Mouse (Mus musculus) splenic B cell, adult 2 months (primary cell): ENCODE data around the gene Fn1.

Experiments used
- DNase-seq: peaks from one replicate; pipeline ENCODE4 v3.0.0-alpha.2; 2011; ENCODE audit warnings: low read depth, low spot score
- H3K27me3 ChIP-seq: 2 replicates; pipeline ENCODE4 v1.6.1; 2012; ENCODE audit warnings: mild to moderate bottlenecking, low read length, moderate library complexity, mixed read lengths; ENCODE audit not compliant: control insufficient read depth, poor library complexity, insufficient read depth, severe bottlenecking
- H3K36me3 ChIP-seq: 2 replicates; pipeline ENCODE4 v1.6.1; 2012; ENCODE audit warnings: mild to moderate bottlenecking, low read length, moderate library complexity, mixed read lengths; ENCODE audit not compliant: control insufficient read depth, poor library complexity, insufficient read depth, severe bottlenecking

The Fn1 gene

DNA sequence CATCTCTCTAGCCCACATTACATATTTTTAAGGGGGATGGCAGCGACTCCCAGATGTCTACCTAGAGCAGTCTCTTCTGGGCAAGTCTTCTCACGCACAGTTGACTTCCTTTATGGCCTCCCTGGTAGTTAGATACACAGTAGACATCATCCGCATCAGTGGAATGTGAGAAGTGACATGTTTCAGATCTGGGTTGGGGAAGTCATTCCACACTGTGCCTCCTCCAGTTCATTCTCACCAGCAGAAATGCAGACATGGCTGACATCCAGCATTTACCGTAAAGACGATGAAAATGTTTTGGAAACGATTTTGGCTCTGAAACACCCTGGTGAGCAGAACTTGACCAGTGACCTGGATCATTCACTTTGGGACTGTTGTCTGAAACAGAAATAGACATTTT, 10.2 kb upstream of the Fn1 start:
- Histone ChIP-seq H3K27me3 (no peaks in the 10 kb centered on the region), H3K36me3 (no peaks in the 10 kb centered on the region)
- DNase-seq = no peak

DNA sequence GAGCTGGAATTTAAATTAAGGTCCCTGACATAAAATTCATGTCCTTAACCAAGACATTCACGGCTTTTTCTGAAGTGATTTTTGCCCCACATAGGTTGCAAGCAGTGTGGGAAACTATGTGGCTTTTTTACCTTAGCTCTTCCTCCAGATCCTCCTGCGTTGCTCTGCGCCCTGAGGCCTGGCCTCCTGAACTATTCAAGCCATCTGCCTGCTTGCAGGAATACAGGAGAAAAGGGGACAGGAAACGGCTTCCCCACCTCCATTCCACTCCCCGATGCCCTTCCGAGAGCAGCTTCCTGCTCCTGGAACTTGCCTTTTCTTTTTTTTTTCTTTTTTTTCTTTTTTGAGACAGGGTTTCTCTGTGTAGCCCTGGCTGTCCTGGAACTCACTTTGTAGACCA, 5.6 kb upstream of the Fn1 start:
- Histone ChIP-seq H3K36me3 (no peaks in the 10 kb centered on the region), H3K27me3 (no peaks in the 10 kb centered on the region; the same call in 1 of the 2 replicates)
- no peak for DNase-seq

DNA sequence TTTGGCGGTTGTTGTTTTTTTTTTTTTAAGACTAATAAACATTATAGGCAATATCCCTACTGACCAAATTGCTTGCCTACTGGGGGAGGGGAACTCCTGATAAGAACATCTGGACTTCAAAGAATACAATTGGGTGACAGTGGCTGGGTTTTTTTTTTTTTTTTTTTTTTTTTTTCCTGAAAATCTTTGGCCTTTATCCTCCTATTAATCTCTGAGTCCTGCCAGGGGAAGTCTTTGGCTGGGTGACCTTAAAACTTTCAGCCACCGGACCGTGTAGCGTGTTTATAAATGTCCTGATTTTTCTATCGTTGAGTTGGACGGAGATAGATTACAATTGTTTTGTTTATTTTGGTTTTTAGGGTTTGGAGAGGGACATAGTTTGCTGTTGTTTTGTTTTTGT, 3.3 kb upstream of the Fn1 start:
- Histone ChIP-seq H3K27me3 (no peaks in the 10 kb centered on the region; the same call in 1 of the 2 replicates), H3K36me3 (no peaks in the 10 kb centered on the region)
- DNase-seq = no peak

DNA sequence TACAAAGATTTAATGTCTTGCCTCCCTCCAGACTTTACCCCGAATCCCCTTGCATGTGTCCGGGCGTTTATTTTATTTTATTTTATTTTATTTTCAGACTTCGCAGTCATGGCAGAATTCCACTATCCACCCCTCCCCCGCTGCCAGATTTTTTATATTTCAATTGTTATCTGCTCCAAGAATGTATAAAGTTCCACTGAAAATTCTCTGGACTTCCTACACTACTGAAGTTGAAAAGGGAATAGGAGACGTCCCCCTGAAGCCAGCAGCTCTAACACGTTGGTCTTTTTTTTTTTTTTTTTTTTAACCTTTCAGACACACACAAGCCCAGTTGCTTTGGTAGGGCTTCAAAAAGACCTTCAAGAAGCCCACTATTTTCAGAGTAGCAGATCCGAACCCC, 1.2 kb upstream of the Fn1 start:
- no peaks in the 10 kb centered on the region for H3K36me3 ChIP-seq
- no peaks in the 10 kb centered on the region; the same call in 1 of the 2 replicates for H3K27me3 ChIP-seq
- no peak for DNase-seq

GRCm38 (mm10) chr1:71653400-71654159, 580 bp upstream of the Fn1 start:
- no peaks in the 10 kb centered on the region for H3K36me3 ChIP-seq
- no peak for DNase-seq

GRCm38 (mm10) chr1:71651828-71652227, 1.2 kb downstream of the Fn1 start:
- H3K27me3 ChIP-seq = no peaks in the 10 kb centered on the region; the same call in 1 of the 2 replicates
- no peak for DNase-seq
- H3K36me3 ChIP-seq = no peaks in the 10 kb centered on the region

More at GRCm38 (mm10) chr1:71653400-71654159, 580 bp upstream of the Fn1 start:
- H3K27me3 ChIP-seq = no peaks in the 10 kb centered on the region; the same call in 1 of the 2 replicates

DNA sequence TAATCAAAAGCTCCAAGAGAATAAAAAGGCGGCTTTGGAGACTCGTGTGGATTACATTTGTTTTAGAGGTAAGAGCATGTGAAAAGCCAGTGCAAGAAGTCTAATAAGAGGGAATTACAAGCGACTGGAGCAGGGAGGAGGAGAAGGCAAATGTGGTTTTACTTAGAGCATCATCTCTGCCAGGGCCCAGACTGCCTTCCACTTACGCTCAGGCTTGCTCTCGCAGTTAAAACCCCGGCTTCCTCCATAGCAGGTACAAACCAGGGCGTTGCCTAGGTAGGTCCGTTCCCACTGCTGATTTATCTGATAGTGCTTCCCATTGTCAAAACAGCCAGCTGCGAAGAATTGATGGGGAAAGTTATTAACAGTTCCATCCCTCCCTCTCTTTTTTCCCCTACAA, 1.7 kb downstream of the Fn1 start:
- no peak for DNase-seq
- Histone ChIP-seq H3K36me3 (no peaks in the 10 kb centered on the region), H3K27me3 (no peaks in the 10 kb centered on the region; the same call in 1 of the 2 replicates)

DNA sequence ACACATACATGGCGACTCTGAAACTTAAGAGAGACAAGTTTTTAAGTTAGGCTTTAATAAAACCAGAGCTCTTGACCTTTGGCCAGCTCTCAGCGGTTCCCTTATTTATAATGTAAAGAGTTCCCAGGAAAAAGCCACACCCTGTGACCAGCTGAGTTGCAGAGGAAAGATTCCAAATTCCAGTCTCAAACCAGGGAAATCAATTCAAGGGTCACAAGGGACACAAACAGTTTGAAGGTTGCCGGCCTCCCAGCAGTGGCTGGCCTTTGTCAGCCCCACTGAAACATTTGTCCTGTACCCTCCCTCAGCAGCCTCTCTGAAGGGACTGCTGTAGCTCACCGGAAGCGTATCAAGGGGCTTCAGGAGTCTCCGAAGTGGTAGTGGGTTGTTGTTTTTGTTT, 2.3 kb downstream of the Fn1 start:
- no peaks in the 10 kb centered on the region; the same call in 1 of the 2 replicates for H3K27me3 ChIP-seq
- DNase-seq = no peak
- H3K36me3 ChIP-seq = no peaks in the 10 kb centered on the region

- no peak for DNase-seq
- no peaks in the 10 kb centered on the region for H3K36me3 ChIP-seq
- H3K27me3 ChIP-seq = no peaks in the 10 kb centered on the region
Observed at GRCm38 (mm10) chr1:71648166-71648565, 4.8 kb downstream of the Fn1 start.

GRCm38 (mm10) chr1:71646774-71647173, 6.2 kb downstream of the Fn1 start:
- DNase-seq = no peak
- no peaks in the 10 kb centered on the region for H3K27me3 ChIP-seq
- no peaks in the 10 kb centered on the region for H3K36me3 ChIP-seq

DNA sequence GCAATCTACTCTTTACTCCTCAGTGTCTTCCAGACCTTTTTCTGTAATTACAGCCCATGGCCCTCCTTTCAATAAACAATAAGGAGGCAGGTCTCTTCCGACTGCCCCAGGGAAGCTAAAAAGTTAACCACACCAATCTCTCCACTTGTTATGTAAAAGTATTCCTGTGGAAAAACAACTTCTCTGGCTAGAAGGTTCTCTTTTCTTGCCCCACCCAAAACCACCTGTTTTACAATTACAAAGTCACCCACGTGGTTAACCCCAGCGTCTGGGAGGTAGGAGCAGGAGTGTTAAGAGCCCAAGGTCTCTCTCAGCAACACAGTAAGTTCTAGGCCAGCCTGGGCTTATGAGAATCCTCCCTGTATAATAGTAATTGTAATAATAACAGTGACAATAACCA, 7.0 kb downstream of the Fn1 start:
- no peaks in the 10 kb centered on the region for H3K36me3 ChIP-seq
- H3K27me3 ChIP-seq = no peaks in the 10 kb centered on the region
- DNase-seq = no peak

DNA sequence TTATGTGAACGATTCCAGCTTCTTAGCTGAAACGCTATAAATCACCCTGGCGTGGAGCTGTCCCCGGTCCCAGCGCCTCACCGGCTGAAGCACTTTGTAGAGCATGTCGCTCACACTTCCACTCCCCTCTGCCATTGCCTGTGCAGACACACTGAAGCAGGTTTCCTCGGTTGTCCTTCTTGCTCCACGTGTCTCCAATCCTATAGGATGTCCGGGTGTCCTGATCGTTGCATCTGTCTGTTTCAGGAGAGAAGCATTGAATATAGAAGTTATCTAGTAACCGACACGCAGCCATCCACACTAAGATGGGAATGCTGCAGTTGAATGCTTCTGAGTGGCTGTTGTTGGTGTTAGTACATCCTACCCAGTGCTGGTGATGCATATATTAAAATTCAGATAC, 7.5 kb downstream of the Fn1 start:
- Histone ChIP-seq H3K27me3 (no peaks in the 10 kb centered on the region), H3K36me3 (no peaks in the 10 kb centered on the region)
- DNase-seq = no peak

GRCm38 (mm10) chr1:71642794-71643193, 10.2 kb downstream of the Fn1 start:
- Histone ChIP-seq H3K36me3 (no peaks in the 10 kb centered on the region), H3K27me3 (no peaks in the 10 kb centered on the region)
- DNase-seq = no peak

GRCm38 (mm10) chr1:71641206-71641605, 11.8 kb downstream of the Fn1 start:
- DNase-seq = no peak
- no peaks in the 10 kb centered on the region for H3K27me3 ChIP-seq

DNA sequence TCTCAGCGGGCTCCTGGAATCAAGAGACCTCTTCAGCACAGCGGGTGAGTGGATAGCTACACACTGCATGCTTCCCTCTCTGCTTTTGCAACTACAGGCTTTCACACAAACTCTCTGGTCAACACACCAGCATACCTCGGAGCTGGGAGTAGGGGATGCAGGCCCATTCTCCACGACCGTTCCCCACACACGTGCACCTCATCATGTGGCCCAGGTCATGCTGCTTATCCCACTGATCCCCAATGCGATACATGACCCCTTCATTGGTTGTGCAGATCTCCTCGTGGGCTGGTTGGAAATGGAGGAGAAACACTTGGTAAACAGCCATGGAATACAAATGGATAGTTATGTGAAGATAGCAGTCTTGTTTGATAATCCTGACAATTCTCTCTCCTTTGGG, 12.8 kb downstream of the Fn1 start:
- Histone ChIP-seq H3K36me3 (no peaks in the 10 kb centered on the region), H3K27me3 (no peaks in the 10 kb centered on the region)
- DNase-seq = no peak

More at GRCm38 (mm10) chr1:71641206-71641605, 11.8 kb downstream of the Fn1 start:
- H3K36me3 ChIP-seq = no peaks in the 10 kb centered on the region

- H3K36me3 ChIP-seq = no peaks in the 10 kb centered on the region
- DNase-seq = no peak
Observed at GRCm38 (mm10) chr1:71636665-71637064, 16.3 kb downstream of the Fn1 start.

More at GRCm38 (mm10) chr1:71636665-71637064, 16.3 kb downstream of the Fn1 start:
- H3K27me3 ChIP-seq = no peaks in the 10 kb centered on the region
